Mouse (Mus musculus) effector memory CD4-positive, alpha-beta T cell, adult 5 months (primary cell): ENCODE data around the gene Ankfy1. TPM values are rescaled to one million over a fixed set of nuclear protein-coding genes. Genes with fewer than 3 reads are reported as not detected.

Experiments used
- polyA plus RNA-seq: library from polyadenylated mRNA; unstranded; fragments of 100-300 nt; shearing (Covaris generic); gene quantifications from one replicate; pipeline ENCODE4 v1.2.1, GENCODE M21; 2017

Ankfy1 gene
- 45.5 TPM for polyA plus RNA-seq

GRCm38 (mm10) chr11:72689551-72690510 is at the start of gene Ankfy1:
Ankfy1 (plus strand) TSS chr11:72690006.

GRCm38 (mm10) chr11:72795455-72796295 is 105.9 kb downstream of the Ankfy1 start, which contains the start of the genes Cyb5d2 and Zzef1:
Cyb5d2 (minus strand) TSS chr11:72796142.
Zzef1 (plus strand) TSS chr11:72796226.

Other genes starting within 250 kb of the Ankfy1 start
- gene Mybbp1a, start 248.7 kb upstream of the Ankfy1 start, polyA plus RNA-seq = 101 TPM
- gene Spns2, start 200.1 kb upstream of the Ankfy1 start, polyA plus RNA-seq = not detected
- gene Spns3, start 139.5 kb upstream of the Ankfy1 start, polyA plus RNA-seq = 0.21 TPM
- gene Ube2g1, start 82.7 kb upstream of the Ankfy1 start, polyA plus RNA-seq = 64.8 TPM
- 4.6 TPM for gene Cyb5d2, start 106.1 kb downstream of the Ankfy1 start, polyA plus RNA-seq
- gene Zzef1, start 106.2 kb downstream of the Ankfy1 start, polyA plus RNA-seq = 31.4 TPM